Mouse (Mus musculus): ENCODE results near the gene Gm4952. TPM values are rescaled to one million over a fixed set of nuclear protein-coding genes. Genes with fewer than 3 reads are reported as not detected.

The Gm4952 gene
- 0.13 and 0.17 TPM in 2 replicates for total RNA-seq (2012; rRNA removed)
- 0.26 TPM in 1 of 2 replicates, not detected in the other for total RNA-seq (2014; rRNA removed)
- not detected in 2 replicates for polyA plus RNA-seq (2012; ENCODE audit: insufficient read length, low read depth)

- dilution Hi-C loops (cut with MboI; ENCODE audit: extremely low pct_ligation_motif_present, extremely low pct_unique_long_range_greater_than_20kb, low sequenced_read_pairs) (no loop called here), in situ Hi-C loops (cut with MboI; ENCODE audit: low pct_ligation_motif_present, low pct_unique_long_range_greater_than_20kb, low sequenced_read_pairs) (no loop called here)
- Histone ChIP-seq H3K4me2 (ENCODE audit: insufficient read depth, low read depth, poor library complexity, severe bottlenecking) (no peak within 1 kb of the TSS), H3K4me3 (replicated peaks in 1 of 3; ENCODE audit: low read depth in 2 of 3, low read length in 2 of 3, poor library complexity in 1 of 3) (no peak within 1 kb of the TSS), H3K27me3 (replicated peaks) (no peaks in the 10 kb centered on the region), H3K4me1 (ENCODE audit: control insufficient read depth in 1 of 2, insufficient read depth in 2 of 2) (peaks cover 4 to 7% of the 10 kb centered on the region in 2 experiments), H3K36me3 (replicated peaks in 1 of 2; ENCODE audit: control insufficient read depth in 1 of 2, insufficient read depth in 1 of 2, low read length in 1 of 2) (no peaks in the 10 kb centered on the region), H3K9ac (ENCODE audit: insufficient read depth, low read depth) (no peak within 1 kb of the TSS), H3K27ac (ENCODE audit: insufficient read depth, low read depth) (no peak within 1 kb of the TSS), H3K9me3 (replicated peaks; ENCODE audit: low read length) (no peaks in the 10 kb centered on the region), H3K79me2 (replicated peaks; ENCODE audit: control insufficient read depth, extremely low read depth, insufficient read depth, poor library complexity, severe bottlenecking) (no peaks in the 10 kb centered on the region)
- no peak for DNase-seq (ENCODE audit: extremely low read depth)
- TF ChIP-seq KAT2A (IDR thresholded peaks at IDR 0.05; ENCODE audit: insufficient replicate concordance, low read length) (no peak), ZKSCAN1 (IDR thresholded peaks at IDR 0.05; ENCODE audit: borderline replicate concordance, low read depth, low read length) (no peak), NELFE (IDR thresholded peaks at IDR 0.05; ENCODE audit: low read depth, low read length) (no peak), MXI1 (IDR thresholded peaks at IDR 0.05; ENCODE audit: low read depth, low read length) (no peak), ZMIZ1 (IDR thresholded peaks at IDR 0.05; ENCODE audit: low read depth, low read length) (no peak), GABPA (IDR thresholded peaks at IDR 0.05; ENCODE audit: insufficient replicate concordance, low read depth, low read length) (no peak), CTCF (conservative IDR thresholded peaks at IDR 0.05 in 1 of 2, IDR thresholded peaks at IDR 0.05 in 1 of 2; ENCODE audit: low read depth in 2 of 2, low read length in 2 of 2) (no peak)
These were observed at the start of gene Gm4952 for GRCm38 (mm10) chr19:12599674-12600073. Gene Gm4952 (plus strand): TSS chr19:12599974.

- no peaks in the 10 kb centered on the region for H3K27me3 ChIP-seq (replicated peaks)
- TF ChIP-seq ZC3H11A (IDR thresholded peaks at IDR 0.05; ENCODE audit: low read depth, low read length) = no peak
- no peak for TF ChIP-seq SIN3A (IDR thresholded peaks at IDR 0.05; ENCODE audit: low read length)
- no peak for TF ChIP-seq ELF1 (IDR thresholded peaks at IDR 0.05; ENCODE audit: low read depth, low read length)
- TF ChIP-seq PAX5 (IDR thresholded peaks at IDR 0.05; ENCODE audit: low read length) = no peak
- TF ChIP-seq CHD1 (IDR thresholded peaks at IDR 0.05; ENCODE audit: low read depth, low read length) = no peak
- TF ChIP-seq SMC3 (IDR thresholded peaks at IDR 0.05; ENCODE audit: low read depth, low read length) = no peak
- no peak for TF ChIP-seq UBTF (IDR thresholded peaks at IDR 0.05; ENCODE audit: low read depth, low read length)
- no peak for TF ChIP-seq IRF4 (IDR thresholded peaks at IDR 0.05; ENCODE audit: low read depth, low read length)
- TF ChIP-seq MYC (IDR thresholded peaks at IDR 0.05; ENCODE audit: low read depth, low read length) = no peak
- TF ChIP-seq E2F4 (IDR thresholded peaks at IDR 0.05; ENCODE audit: insufficient replicate concordance, low read depth, low read length) = no peak
- no peak for TF ChIP-seq ZMIZ1 (IDR thresholded peaks at IDR 0.05; ENCODE audit: low read depth, low read length)
- no peak for TF ChIP-seq MAZ (IDR thresholded peaks at IDR 0.05; ENCODE audit: low read depth, low read length)
- TF ChIP-seq ETS1 (conservative IDR thresholded peaks at IDR 0.05; ENCODE audit: low read depth, low read length) = no peak
- TF ChIP-seq TCF12 (IDR thresholded peaks at IDR 0.05; ENCODE audit: low read depth, low read length) = no peak
- TF ChIP-seq JUN (IDR thresholded peaks at IDR 0.05; ENCODE audit: insufficient read depth, low read depth, low read length) = no peak
- no peak for DNase-seq (ENCODE audit: extremely low read depth)
- no peaks in the 10 kb centered on the region for H3K36me3 ChIP-seq (replicated peaks in 1 of 2; ENCODE audit: control insufficient read depth in 1 of 2, insufficient read depth in 1 of 2, low read length in 1 of 2)
- H3K27ac ChIP-seq (ENCODE audit: insufficient read depth, low read depth) = no peak overlapping the region
- no peak overlapping the region for H3K9ac ChIP-seq (ENCODE audit: insufficient read depth, low read depth)
- H3K4me3 ChIP-seq (replicated peaks in 1 of 3; ENCODE audit: low read depth in 2 of 3, low read length in 2 of 3, poor library complexity in 1 of 3) = no peak overlapping the region
- no peak overlapping the region for H3K4me2 ChIP-seq (ENCODE audit: insufficient read depth, low read depth, poor library complexity, severe bottlenecking)
- H3K9me3 ChIP-seq (replicated peaks; ENCODE audit: low read length) = no peaks in the 10 kb centered on the region
- H3K4me1 ChIP-seq (ENCODE audit: control insufficient read depth in 1 of 2, insufficient read depth in 2 of 2) = 0 out of 4 replicates have a peak, but pooled peaks cover 0 to 5% of the 10 kb centered on the region in 2 experiments
- H3K79me2 ChIP-seq (replicated peaks; ENCODE audit: control insufficient read depth, extremely low read depth, insufficient read depth, poor library complexity, severe bottlenecking) = no peaks in the 10 kb centered on the region
- in situ Hi-C loops (cut with MboI; ENCODE audit: low pct_ligation_motif_present, low pct_unique_long_range_greater_than_20kb, low sequenced_read_pairs) (no loop called here), dilution Hi-C loops (cut with MboI; ENCODE audit: extremely low pct_ligation_motif_present, extremely low pct_unique_long_range_greater_than_20kb, low sequenced_read_pairs) (no loop called here)
These were observed 49.5 kb upstream of the Gm4952 start for GRCm38 (mm10) chr19:12550005-12550942.
